Mouse (Mus musculus): Measurements from ENCODE around the gene Zmat5. TPM values are rescaled to one million over a fixed set of nuclear protein-coding genes. Genes with fewer than 3 reads are reported as not detected.

Zmat5 gene
- polyA plus RNA-seq, 1 experiment: 11.7 TPM

DNA sequence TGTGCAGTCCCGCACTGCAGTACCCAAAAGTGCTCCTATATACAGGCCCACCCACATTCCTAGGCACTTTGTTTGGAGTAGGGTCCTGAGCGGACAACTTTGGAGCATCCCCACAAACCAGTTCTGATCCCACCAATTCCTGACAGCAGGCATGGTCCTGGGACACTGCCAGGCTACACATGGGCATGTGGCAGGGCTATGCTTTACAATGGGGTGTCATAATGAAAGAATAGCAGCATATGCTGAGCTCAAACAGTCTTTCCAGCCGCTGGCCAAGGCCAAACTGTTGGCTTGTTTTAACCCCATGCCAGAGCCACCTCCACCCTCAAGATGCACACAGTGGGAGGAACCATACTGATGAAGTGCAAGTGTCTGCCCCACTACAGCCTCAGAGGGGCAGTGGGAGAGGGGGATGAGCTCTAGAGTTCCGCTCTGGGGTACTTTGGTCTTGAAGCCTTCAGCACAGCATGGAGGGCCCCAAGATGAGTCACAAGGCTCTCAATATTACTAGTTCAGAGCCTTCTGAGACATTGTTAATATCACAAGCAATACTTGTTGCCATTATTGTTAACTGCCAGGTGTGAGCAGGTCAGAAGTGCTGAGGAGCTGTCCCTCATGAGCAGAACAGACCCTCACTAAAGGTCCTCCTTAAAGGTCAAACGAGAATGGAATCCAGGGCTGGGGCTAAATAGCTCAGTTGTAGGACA is 12.2 kb downstream of the Zmat5 start:
- 83% methylated on average over 5 of the region's 5 CpGs for WGBS
- no peak for TF ChIP-seq CTCF (IDR thresholded peaks at IDR 0.05; ENCODE audit: control insufficient read depth, insufficient read depth, low read length)
- TF ChIP-seq POLR2A (IDR thresholded peaks at IDR 0.05; ENCODE audit: borderline replicate concordance, control insufficient read depth, low read depth, low read length): no peak
- H3K4me3 ChIP-seq (replicated peaks; ENCODE audit: control insufficient read depth, low read depth, low read length): no peak overlapping the region
- peaks cover 2% of the 10 kb centered on the region for H3K4me1 ChIP-seq (ENCODE audit: control insufficient read depth, insufficient read depth, low read length)
- no peak overlapping the region for H3K27ac ChIP-seq (ENCODE audit: control insufficient read depth, insufficient read depth, low read depth, low read length, poor library complexity)

DNA sequence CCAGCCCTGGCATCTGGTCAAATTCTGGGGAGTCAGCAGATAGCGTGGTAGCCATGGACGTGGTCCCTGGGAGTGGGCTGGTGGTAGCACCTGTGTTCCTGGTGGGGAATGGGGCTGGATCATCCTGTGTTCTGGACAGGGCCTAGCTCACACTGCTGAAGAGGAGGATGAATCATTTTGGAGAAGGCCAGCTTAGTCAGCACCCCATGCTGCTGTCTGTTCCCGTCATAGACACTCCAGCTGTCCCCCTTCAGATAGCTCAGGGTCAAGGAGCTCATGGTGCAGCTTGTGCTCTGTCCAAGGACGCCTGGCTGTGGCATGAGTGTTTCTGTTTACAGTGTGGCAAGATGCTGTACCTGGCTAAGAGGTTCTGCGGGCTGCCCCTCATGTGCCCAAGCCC is 14.1 kb downstream of the Zmat5 start:
- TF ChIP-seq POLR2A (IDR thresholded peaks at IDR 0.05; ENCODE audit: borderline replicate concordance, control insufficient read depth, low read depth, low read length) (no peak), CTCF (IDR thresholded peaks at IDR 0.05; ENCODE audit: control insufficient read depth, insufficient read depth, low read length) (no peak)

DNA sequence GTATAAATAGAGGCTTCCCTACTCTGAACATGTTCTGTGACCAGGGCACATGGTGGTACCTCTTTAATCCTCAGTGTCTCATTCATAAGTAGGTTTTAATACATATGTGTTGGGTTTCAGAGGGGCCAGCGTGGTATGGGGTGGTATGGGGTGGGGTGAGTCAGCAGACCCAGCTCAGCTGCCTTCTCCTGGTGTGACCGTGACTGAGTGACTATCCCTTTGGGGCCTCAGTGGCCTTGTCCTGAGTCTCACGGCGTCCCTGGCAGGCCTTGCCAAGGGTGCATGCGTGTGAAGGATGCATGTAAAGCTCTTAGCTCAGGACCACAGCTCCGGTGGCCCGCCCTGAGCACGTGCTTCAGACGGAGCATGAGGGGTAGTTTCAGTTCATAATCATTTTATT is 15.5 kb downstream of the Zmat5 start:
- WGBS: 86% methylated on average over 9 of the region's 9 CpGs
- H3K27ac ChIP-seq (ENCODE audit: control insufficient read depth, insufficient read depth, low read depth, low read length, poor library complexity): no peak overlapping the region
- no peak for TF ChIP-seq POLR2A (IDR thresholded peaks at IDR 0.05; ENCODE audit: borderline replicate concordance, control insufficient read depth, low read depth, low read length)
- no peak for TF ChIP-seq CTCF (IDR thresholded peaks at IDR 0.05; ENCODE audit: control insufficient read depth, insufficient read depth, low read length)
- H3K4me3 ChIP-seq (replicated peaks; ENCODE audit: control insufficient read depth, low read depth, low read length): no peak overlapping the region
- no peaks in the 10 kb centered on the region for H3K4me1 ChIP-seq (ENCODE audit: control insufficient read depth, insufficient read depth, low read length)

More for the DNA sequence above, 14.1 kb downstream of the Zmat5 start:
- Histone ChIP-seq H3K4me3 (replicated peaks; ENCODE audit: control insufficient read depth, low read depth, low read length) (no peak overlapping the region), H3K4me1 (ENCODE audit: control insufficient read depth, insufficient read depth, low read length) (peaks cover 2% of the 10 kb centered on the region), H3K27ac (ENCODE audit: control insufficient read depth, insufficient read depth, low read depth, low read length, poor library complexity) (no peak overlapping the region)
- WGBS: 83% methylated on average over 5 of the region's 5 CpGs

DNA sequence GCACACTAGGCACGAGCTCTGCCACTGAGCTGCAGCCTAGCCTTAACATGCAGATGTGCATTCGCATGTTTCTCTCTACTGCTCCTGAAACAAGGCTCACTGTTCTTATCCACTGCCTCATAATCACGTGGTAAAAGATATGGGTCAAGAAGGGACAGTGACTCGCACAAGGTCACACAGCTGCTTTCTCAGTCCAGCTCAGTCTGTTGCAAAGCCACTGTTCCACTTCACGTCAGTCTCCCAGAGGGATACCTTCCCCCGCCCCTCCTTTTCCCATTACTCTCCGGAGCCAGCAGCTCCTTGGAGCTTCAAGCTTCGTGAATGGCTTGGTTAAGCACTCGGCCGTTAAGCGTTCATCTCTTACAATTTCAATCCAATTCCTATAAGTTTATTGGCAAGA is 15.9 kb downstream of the Zmat5 start:
- Histone ChIP-seq H3K4me3 (replicated peaks; ENCODE audit: control insufficient read depth, low read depth, low read length) (no peak overlapping the region), H3K4me1 (ENCODE audit: control insufficient read depth, insufficient read depth, low read length) (no peaks in the 10 kb centered on the region), H3K27ac (ENCODE audit: control insufficient read depth, insufficient read depth, low read depth, low read length, poor library complexity) (no peak overlapping the region)
- 87% methylated on average over 11 of the region's 11 CpGs for WGBS
- TF ChIP-seq CTCF (IDR thresholded peaks at IDR 0.05; ENCODE audit: control insufficient read depth, insufficient read depth, low read length) (no peak), POLR2A (IDR thresholded peaks at IDR 0.05; ENCODE audit: borderline replicate concordance, control insufficient read depth, low read depth, low read length) (no peak)

DNA sequence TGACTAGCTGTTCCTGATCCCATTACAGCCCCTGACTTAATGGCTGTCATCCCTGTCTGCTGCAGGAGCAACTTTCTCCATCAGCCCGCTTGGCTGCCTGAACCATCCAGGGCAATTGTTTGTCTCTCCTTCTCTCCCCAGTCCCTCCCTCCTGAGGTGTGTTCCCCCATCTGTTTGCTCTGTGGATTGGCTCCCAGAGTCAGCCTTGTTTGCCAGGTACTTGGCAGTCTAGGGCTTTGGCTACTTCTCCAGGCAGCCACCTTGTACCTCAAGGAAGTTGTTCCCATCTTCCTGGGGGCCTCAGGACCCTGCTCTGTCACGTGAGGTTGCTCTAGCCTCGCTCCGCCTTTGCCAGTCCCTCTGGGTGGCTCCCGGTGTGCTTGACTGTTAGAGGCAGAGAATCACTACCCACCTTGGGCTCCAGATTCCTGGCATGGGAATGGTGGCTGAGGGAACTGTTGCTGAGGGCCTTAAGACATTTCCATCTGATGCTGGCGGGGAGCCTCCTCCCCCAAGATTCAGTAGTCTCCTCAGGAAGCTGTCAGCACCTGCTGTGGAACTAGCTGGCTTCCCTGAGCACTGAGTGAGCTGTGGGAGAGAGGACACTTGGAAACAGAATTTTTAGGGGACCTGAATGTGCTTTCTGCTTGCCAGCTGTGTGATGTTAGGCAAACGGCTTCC is 16.6 kb downstream of the Zmat5 start:
- WGBS: 83% methylated on average over 7 of the region's 7 CpGs
- no peak for TF ChIP-seq POLR2A (IDR thresholded peaks at IDR 0.05; ENCODE audit: borderline replicate concordance, control insufficient read depth, low read depth, low read length)
- TF ChIP-seq CTCF (IDR thresholded peaks at IDR 0.05; ENCODE audit: control insufficient read depth, insufficient read depth, low read length): no peak
- H3K4me3 ChIP-seq (replicated peaks; ENCODE audit: control insufficient read depth, low read depth, low read length): no peak overlapping the region
- no peaks in the 10 kb centered on the region for H3K4me1 ChIP-seq (ENCODE audit: control insufficient read depth, insufficient read depth, low read length)
- no peak overlapping the region for H3K27ac ChIP-seq (ENCODE audit: control insufficient read depth, insufficient read depth, low read depth, low read length, poor library complexity)

DNA sequence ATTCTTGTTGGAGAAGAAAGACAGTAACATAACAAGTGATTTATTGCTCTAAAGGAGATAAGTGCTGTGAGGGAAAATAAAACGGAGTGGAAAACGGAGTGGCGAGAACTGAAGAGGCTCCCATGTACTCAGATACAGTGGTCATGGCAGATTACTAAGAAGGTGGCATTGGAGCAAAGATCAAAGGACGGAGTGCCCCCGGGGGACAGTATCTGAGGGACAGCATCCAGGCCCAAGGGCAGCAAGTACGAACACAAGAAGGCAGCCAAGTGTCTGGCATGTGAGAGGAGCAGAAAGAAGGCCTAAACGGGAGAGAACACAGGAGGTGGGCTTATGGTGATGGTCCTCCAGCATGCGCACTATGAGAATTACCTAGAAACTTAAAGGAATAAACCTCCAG is 17.2 kb downstream of the Zmat5 start:
- Histone ChIP-seq H3K27ac (ENCODE audit: control insufficient read depth, insufficient read depth, low read depth, low read length, poor library complexity) (no peak overlapping the region), H3K4me1 (ENCODE audit: control insufficient read depth, insufficient read depth, low read length) (no peaks in the 10 kb centered on the region), H3K4me3 (replicated peaks; ENCODE audit: control insufficient read depth, low read depth, low read length) (no peak overlapping the region)
- TF ChIP-seq CTCF (IDR thresholded peaks at IDR 0.05; ENCODE audit: control insufficient read depth, insufficient read depth, low read length) (no peak), POLR2A (IDR thresholded peaks at IDR 0.05; ENCODE audit: borderline replicate concordance, control insufficient read depth, low read depth, low read length) (no peak)
- 92% methylated on average over 8 of the region's 8 CpGs for WGBS

DNA sequence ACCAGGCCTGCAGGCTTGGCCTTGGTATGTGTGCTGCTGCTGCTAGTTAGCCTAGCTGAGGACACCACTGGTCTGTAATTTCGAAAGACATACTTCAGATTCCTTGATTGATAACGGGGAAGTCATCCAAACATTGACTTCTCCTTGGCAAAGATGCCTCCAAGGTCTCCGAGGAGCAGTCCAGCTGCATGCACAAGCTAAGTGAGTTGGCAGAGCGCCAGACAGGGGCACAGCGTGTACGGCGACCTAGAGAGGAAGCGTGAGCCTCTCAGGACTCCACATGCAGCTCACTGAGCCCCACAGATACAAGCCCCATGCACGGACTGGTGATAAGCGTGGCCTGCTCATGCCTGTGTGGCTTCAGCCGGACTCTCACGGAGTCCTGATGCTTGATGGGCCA is 25.1 kb downstream of the Zmat5 start:
- TF ChIP-seq POLR2A (IDR thresholded peaks at IDR 0.05; ENCODE audit: borderline replicate concordance, control insufficient read depth, low read depth, low read length): no peak
- no peak for TF ChIP-seq CTCF (IDR thresholded peaks at IDR 0.05; ENCODE audit: control insufficient read depth, insufficient read depth, low read length)
- Histone ChIP-seq H3K4me1 (ENCODE audit: control insufficient read depth, insufficient read depth, low read length) (no peaks in the 10 kb centered on the region), H3K4me3 (replicated peaks; ENCODE audit: control insufficient read depth, low read depth, low read length) (no peak overlapping the region), H3K27ac (ENCODE audit: control insufficient read depth, insufficient read depth, low read depth, low read length, poor library complexity) (no peak overlapping the region)
- WGBS: 11% methylated on average over 12 of the region's 12 CpGs

DNA sequence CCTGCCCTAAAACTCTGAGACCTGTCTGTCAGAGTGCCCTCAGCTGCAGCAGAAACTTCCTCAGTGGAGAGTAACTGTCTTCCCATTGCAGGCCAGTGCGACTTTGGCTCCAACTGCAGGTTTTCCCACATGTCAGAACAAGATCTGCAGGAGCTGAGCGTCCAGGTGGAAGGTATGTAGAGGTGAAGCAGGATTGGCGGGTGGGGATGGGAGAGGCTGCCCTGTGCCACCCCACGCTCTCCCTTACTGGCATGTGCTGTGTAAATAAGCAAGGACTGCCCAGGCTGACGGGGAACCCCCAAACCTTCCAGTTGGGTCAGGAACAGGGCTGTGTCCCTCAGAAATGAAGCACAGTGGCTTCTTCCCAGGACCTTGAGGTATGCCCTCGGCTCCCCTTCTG is 25.6 kb downstream of the Zmat5 start:
- Histone ChIP-seq H3K27ac (ENCODE audit: control insufficient read depth, insufficient read depth, low read depth, low read length, poor library complexity) (no peak overlapping the region), H3K4me3 (replicated peaks; ENCODE audit: control insufficient read depth, low read depth, low read length) (no peak overlapping the region), H3K4me1 (ENCODE audit: control insufficient read depth, insufficient read depth, low read length) (no peaks in the 10 kb centered on the region)
- TF ChIP-seq CTCF (IDR thresholded peaks at IDR 0.05; ENCODE audit: control insufficient read depth, insufficient read depth, low read length) (no peak), POLR2A (IDR thresholded peaks at IDR 0.05; ENCODE audit: borderline replicate concordance, control insufficient read depth, low read depth, low read length) (no peak)
- WGBS: 71% methylated on average over 6 of the region's 6 CpGs
